Mouse (Mus musculus) gastrocnemius, postnatal 4 days (tissue): Measurements from ENCODE around the gene Eef1g. TPM values are rescaled to one million over a fixed set of nuclear protein-coding genes. Genes with fewer than 3 reads are reported as not detected.
"Not testable (repeated sequence)": the region's sequence is repeated elsewhere in the genome, so short reads cannot be mapped to it uniquely, and the experiment has no call there.

ENCODE experiments used
- DNase-seq, 2 experiments: peaks; one replicate each; pipeline ENCODE4 v3.0.0; 2021 to 2022; ENCODE audit warnings: low spot score in 2 of 2, mixed read lengths in 2 of 2
- total RNA-seq, 2 experiments: library from RNA; stranded (reverse); gene quantifications; 2 replicates each; pipeline ENCODE4 v1.2.3; 2021

Eef1g gene
- total RNA-seq, 2 experiments from 2014 or later: 704 to 748 TPM

- DNase-seq: no peak
These were observed 22.8 kb upstream of the Eef1g start for GRCm38 (mm10) chr19:8944062-8944461.

GRCm38 (mm10) chr19:8944750-8945149 lies 22.1 kb upstream of the Eef1g start:
- DNase-seq: peak in 1 of 2 experiments; percentile 85

GRCm38 (mm10) chr19:8945251-8945650 lies 21.6 kb upstream of the Eef1g start:
- no peak for DNase-seq

- no peak for DNase-seq
These were observed 19.9 kb upstream of the Eef1g start for GRCm38 (mm10) chr19:8946929-8947328.

GRCm38 (mm10) chr19:8950190-8950589 lies 16.7 kb upstream of the Eef1g start:
- DNase-seq: no peak

- DNase-seq: no peak
These were observed 14.6 kb upstream of the Eef1g start for GRCm38 (mm10) chr19:8952241-8952640.

- DNase-seq: peak; percentile 68 to 84
These were observed 13.5 kb upstream of the Eef1g start, which contains the start of gene Tut1 for GRCm38 (mm10) chr19:8953135-8954039. TSS of gene Tut1 (plus strand) at chr19:8953847.

- no peak for DNase-seq
These were observed 12.7 kb upstream of the Eef1g start for GRCm38 (mm10) chr19:8954171-8954570.

- no peak for DNase-seq
These were observed 4.6 kb upstream of the Eef1g start for GRCm38 (mm10) chr19:8962256-8962655.

- no peak for DNase-seq
These were observed 1.8 kb upstream of the Eef1g start for GRCm38 (mm10) chr19:8965075-8965474.

- no peak for DNase-seq
These were observed 1.1 kb upstream of the Eef1g start for GRCm38 (mm10) chr19:8965771-8966170.

- no peak for DNase-seq
These were observed 647 bp upstream of the Eef1g start for GRCm38 (mm10) chr19:8966198-8966589.

GRCm38 (mm10) chr19:8967373-8967743 lies 517 bp downstream of the Eef1g start:
- no peak for DNase-seq

- no peak for DNase-seq
These were observed 1.1 kb downstream of the Eef1g start for GRCm38 (mm10) chr19:8967893-8968292.

- DNase-seq: not testable (repeated sequence)
These were observed 5.7 kb downstream of the Eef1g start for GRCm38 (mm10) chr19:8972491-8972890.

GRCm38 (mm10) chr19:8974638-8975037 lies 7.8 kb downstream of the Eef1g start:
- no peak for DNase-seq

- DNase-seq: no peak
These were observed 8.7 kb downstream of the Eef1g start for GRCm38 (mm10) chr19:8975491-8975890.

GRCm38 (mm10) chr19:8976535-8976934 lies 9.7 kb downstream of the Eef1g start:
- peak in 1 of 2 experiments; percentile 54 for DNase-seq

GRCm38 (mm10) chr19:8980771-8981170 lies 13.9 kb downstream of the Eef1g start:
- no peak for DNase-seq

- peak in 1 of 2 experiments; percentile 68 for DNase-seq
These were observed 14.8 kb downstream of the Eef1g start for GRCm38 (mm10) chr19:8981450-8982168.

- peak in 1 of 2 experiments; percentile 38 for DNase-seq
These were observed 15.7 kb downstream of the Eef1g start for GRCm38 (mm10) chr19:8982303-8983149.
